Mouse (Mus musculus) midbrain, embryonic 10.5 days (tissue): ENCODE results near the gene Inmt. TPM values are rescaled to one million over a fixed set of nuclear protein-coding genes. Genes with fewer than 3 reads are reported as not detected.

Experiments
- polyA plus RNA-seq: library from polyadenylated mRNA; unstranded; fragments of >200 nt; fragmentation: Nextera tagmentation; extraction: Ambion mirVana; gene quantifications from 2 replicates; pipeline ENCODE4 v1.2.1, GENCODE M21; 2016

The Inmt gene
- polyA plus RNA-seq, 1 experiment from 2014 or later, result 2.0 TPM

Other genes with a start within 250 kb of the Inmt start
- gene Nod1, start 202.4 kb downstream of the Inmt start, polyA plus RNA-seq, result 1.3 and 1.9 TPM in 2 replicates
- 12.7 and 15.7 TPM in 2 replicates for gene Ggct, start 182.1 kb downstream of the Inmt start, polyA plus RNA-seq
- gene Gars, start 137.0 kb downstream of the Inmt start, polyA plus RNA-seq, result 228 and 233 TPM in 2 replicates
- gene Crhr2, start 42.0 kb downstream of the Inmt start, polyA plus RNA-seq, result 0.21 and 0.30 TPM in 2 replicates
- 23.3 and 27.1 TPM in 2 replicates for gene Mindy4, start 28.3 kb upstream of the Inmt start, polyA plus RNA-seq
- gene Aqp1, start 161.4 kb upstream of the Inmt start, polyA plus RNA-seq, result 0.56 and 1.1 TPM in 2 replicates
- gene Ghrhr, start 201.3 kb upstream of the Inmt start, polyA plus RNA-seq, result not detected in 2 replicates